Mouse (Mus musculus): ENCODE measurements around the gene Lyzl4.
"Not testable (repeated sequence)": the region's sequence is repeated elsewhere in the genome, so short reads cannot be mapped to it uniquely, and the experiment has no call there.

Lyzl4 gene

GRCm38 (mm10) chr9:121600201-121600860 is 41.6 kb downstream of the Lyzl4 start:
- no peak for DNase-seq

GRCm38 (mm10) chr9:121599551-121599950 is 42.3 kb downstream of the Lyzl4 start:
- peak; percentile 45 to 58 for DNase-seq

DNA sequence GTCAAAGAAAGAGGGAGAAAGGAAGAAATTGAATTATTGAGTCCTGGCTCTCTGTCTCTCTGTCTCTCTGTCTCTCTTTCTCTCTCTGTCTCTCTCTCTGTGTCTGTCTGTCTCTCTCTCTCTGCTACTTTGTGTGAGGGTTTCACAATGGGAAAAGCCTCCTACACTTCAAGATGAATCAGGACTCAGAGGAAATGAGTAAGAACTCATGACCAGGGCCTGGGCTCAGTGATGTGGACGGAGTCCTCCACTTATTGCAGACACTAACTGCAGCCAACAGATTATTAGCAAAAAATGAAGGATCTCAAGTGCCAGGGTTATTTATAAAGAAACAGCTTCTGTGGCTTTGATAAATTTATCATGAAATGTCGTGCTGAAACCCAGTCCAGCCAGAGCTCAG is 43.8 kb downstream of the Lyzl4 start:
- DNase-seq = no peak

- no peak for DNase-seq
Measured at GRCm38 (mm10) chr9:121594771-121595170, 47.1 kb downstream of the Lyzl4 start.

- DNase-seq = not testable (repeated sequence)
Measured at GRCm38 (mm10) chr9:121593768-121594167, 48.1 kb downstream of the Lyzl4 start.

DNA sequence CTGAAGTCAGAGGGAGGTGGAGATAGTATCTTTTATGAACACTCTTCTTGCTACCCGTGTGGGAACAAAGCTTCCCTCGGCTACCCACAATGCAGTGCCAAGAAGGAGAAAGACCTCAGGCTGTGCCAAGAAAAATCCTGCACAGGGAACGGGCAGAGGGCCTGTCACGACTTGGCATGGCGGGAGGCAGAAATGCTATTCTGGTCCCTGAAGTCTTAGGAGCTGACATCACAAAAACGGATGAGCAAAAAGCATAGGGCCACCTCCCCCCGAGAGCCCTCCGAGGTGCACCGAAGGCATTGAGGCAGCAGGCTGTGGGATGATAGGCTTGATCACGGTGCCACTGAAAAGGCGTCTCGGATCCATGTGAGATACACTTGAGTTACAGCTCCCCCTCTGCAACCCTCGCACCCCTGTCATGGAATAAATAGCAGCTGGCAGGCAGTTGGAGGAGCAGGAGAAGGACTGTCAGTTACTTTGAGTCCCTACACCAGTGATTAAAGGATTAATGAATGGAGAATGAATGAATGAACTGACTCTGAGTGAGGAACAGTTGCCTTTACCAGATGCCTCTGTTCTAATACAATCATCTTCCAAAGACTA is 48.8 kb downstream of the Lyzl4 start:
- no peak for DNase-seq

DNA sequence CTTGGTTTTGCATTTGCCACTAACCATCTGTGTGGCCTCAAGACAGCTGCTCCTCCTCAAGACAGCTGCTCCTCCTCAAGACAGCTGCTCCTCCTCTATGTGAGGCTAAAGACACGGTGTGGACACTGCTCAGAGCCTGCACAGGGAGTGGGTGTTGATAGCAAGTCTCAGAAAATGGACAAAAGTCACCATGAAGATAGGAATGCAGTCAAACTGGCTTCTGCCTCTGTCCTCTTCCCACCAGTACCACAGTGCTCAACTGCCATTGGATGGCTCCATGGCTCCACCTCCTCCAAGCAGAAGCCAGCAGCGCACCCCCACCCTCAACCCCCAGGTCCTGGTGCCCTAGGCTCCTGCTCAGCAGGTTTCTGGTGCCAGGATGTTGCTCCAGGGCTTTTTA is 52.4 kb downstream of the Lyzl4 start:
- DNase-seq = no peak

GRCm38 (mm10) chr9:121574380-121574779 is 67.5 kb downstream of the Lyzl4 start:
- DNase-seq = no peak

DNA sequence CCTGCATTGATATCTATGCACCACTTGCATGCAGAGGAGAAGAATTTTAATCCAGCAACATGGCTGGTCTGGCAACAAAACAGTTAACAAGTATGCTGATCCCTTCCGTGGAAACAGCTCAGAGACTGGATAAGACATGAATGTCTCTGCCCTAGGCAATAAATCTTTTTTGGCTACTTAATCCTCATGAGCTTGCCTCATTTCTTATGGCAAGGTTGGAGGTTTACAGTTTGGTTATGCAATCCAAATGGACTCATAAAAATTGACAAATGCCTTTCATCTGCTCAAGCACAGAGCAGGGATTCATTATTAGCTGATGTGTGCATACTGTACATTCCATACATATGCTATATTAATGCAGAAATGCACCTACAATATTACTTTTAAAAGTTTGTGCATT is 73.4 kb downstream of the Lyzl4 start:
- DNase-seq = no peak

DNA sequence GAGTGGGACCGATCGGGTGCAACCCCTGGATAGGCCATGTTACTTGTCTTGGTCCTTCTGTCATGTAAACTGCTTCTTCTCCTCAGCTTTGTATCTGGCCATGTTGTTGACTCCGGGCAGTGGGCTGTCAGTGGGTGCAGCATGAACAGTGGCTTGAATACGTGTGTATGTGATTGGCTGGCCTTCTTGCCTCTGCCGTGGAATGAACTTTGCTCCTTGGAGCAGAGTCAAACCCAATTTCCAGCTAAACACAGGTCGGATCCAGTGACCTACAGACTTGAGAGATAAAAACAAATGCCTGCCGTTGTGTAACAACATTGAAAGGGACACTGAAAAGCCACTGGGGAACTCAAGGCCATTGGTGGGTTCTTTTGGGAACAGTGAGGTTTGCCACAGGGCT is 75.5 kb downstream of the Lyzl4 start:
- peak; percentile 52 to 56 for DNase-seq

DNA sequence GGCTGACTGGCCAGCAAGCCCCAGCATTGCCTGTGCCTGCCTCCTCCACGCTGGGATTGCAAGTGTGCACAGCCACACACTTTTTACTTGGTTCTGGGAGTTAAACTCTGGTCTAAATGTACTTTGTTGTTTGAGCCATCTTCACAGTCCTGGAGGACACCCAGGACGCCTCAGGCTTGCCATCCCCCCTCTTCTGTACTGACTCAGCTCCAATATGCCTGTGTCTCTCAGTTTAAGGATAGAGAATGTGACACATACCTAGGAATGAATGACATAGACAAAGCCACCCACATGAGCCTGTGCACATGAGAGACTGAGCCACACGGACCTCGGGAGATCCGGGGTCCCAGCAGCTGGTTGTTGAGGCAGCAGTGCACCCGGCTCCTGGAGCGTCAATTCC is 78.6 kb downstream of the Lyzl4 start:
- DNase-seq = no peak

GRCm38 (mm10) chr9:121560515-121560914 is 81.4 kb downstream of the Lyzl4 start:
- DNase-seq = no peak

- no peak for DNase-seq
Measured at GRCm38 (mm10) chr9:121558167-121558566, 83.7 kb downstream of the Lyzl4 start.

DNA sequence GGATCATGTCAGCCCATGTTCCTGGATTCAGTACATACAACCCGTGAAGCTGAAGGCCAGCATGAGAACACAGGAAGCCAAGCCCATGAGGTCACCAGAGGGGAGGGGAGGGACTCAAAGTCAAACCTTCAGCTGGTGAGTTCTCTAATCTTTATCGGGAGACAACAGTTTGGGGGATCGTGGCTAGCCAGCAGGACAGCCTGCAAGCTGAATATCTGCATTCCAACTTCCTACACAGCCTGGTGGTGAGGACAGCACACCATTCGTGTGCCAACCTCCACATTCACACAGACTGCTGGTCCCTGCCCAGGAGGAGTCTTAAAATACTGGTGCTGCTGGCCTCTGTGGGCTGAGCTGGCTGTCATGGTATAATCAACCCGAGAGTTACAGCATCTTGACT is 85.0 kb downstream of the Lyzl4 start:
- no peak for DNase-seq

DNA sequence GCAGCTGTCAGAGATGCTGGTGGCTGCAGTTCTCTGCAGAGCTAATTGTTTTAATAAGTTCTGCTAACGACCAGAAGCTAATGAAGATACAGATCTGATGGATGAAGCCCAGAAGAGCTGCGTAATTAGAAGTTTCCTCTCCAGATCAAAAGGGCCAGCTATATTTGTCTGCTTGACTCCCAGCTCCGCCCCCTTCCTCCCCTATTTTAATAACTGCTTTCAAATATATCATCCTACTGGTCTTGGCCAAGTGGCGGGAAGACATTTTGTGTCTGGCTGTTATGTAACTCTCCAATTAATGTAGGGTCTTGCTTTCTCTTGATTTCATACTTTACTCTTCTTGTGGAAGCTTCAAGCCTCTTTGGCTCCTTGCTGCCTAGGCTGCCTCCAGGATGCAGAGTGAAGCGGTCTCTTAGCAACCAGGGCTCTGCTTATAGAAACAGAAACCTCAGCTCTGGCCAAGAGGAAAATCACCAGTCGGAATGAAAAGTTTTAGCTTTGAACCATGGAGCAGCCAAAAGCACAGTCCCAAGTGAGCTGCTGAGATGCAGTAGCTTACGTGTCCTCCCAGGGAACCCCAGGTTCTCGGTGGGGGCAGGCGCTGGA is 86.4 kb downstream of the Lyzl4 start:
- peak; percentile 38 to 41 for DNase-seq

- no peak for DNase-seq
Measured at GRCm38 (mm10) chr9:121553643-121554042, 88.3 kb downstream of the Lyzl4 start.

DNA sequence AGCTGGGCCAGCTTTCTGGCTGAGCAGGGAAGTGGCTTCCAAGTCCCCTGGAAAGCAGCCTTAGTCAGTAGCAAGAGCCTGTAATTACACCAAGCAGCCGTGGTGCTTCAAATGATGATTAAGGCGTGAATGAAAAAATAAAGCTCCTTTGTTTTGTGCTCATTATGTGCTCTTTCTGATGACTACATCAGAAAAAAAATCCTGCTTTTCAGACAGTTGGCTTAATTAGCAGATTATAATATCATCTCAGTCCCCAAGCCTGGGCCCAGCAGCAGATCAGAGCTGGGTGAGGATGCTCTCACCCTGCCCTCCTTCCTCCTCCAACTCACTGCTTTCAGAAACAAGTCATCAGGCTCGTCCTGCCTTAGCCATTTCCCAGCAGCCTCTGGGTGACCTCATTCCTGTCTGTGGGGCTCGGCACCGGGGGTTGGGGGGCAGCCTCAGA is 91.5 kb downstream of the Lyzl4 start:
- no peak for DNase-seq

- no peak for DNase-seq
Measured at GRCm38 (mm10) chr9:121549444-121549843, 92.5 kb downstream of the Lyzl4 start.

DNA sequence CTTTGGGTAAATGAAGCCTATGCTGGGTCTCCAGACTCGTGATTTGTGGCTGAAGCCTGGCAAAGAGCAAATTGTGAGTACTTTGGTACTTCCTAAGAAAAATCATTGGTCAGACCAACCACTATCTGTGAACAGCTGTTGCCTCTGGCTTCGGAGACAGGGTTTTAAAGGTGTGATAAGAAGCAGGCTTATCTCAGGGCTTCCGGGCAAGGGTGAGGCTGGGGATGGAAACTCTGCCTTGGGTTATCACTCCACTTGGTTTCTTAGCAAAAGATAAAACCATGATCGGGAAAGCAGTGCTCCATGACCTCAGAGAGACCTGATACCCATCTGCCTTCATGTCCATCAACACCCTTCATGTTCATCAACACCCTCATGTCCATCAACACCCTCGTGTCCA is 92.9 kb downstream of the Lyzl4 start:
- no peak for DNase-seq

DNA sequence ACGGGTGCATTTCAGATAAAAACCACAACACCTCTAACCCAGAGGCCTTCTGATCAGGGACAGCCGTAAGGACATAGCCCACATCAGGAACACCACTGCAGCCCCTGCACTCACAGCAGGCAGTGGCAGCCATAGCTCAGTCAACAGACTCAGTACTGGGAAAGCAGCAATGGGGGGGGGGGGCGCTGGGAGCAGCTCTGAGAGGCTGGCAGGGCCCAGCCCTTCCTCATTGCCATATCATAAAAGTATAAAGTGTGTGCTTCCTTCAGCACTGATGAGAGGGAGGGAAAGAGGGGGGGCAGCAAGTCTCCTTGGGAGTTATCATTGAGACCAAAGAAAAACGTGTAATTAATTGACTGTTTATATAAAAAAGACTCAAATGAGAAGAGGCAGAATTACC is 94.5 kb downstream of the Lyzl4 start:
- DNase-seq = no peak

DNA sequence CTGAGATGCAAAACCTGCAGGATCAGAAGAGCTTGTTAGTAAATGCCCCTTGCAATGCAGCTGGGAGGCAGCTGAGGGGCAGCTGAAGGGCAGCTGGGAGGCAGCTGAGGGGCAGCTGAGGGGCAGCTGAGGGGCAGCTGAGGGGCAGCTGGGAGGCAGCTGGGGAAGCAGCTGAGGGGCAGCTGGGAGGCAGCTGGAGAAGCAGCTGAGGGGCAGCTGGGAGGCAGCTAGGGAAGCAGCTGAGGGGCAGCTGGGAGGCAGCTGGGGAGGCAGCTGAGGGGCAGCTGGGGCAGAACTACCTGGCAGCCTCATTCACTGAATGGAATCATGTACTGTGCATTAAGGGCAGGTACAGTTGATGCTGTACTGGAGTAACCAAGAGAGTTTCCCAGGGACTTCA is 100.4 kb downstream of the Lyzl4 start:
- DNase-seq = no peak

DNA sequence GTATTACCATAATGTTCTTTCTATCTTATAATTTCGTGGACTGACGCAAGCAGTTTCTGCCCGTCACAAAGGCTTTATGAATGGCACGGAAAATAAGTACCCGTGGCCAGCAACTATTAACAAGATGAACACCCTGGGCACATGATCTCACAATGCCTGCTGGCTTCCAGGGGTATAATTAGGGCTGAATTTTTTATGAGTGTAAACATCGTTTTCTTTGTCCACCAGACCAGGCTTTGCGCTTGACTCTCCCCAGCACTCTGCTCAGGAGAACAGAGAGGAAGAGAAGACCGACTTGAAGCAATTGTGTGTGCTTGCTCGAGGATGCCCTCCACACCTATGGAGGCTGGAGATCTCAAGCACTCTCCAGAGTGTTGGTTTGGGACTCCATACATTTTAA is 109.3 kb downstream of the Lyzl4 start:
- no peak for DNase-seq

DNA sequence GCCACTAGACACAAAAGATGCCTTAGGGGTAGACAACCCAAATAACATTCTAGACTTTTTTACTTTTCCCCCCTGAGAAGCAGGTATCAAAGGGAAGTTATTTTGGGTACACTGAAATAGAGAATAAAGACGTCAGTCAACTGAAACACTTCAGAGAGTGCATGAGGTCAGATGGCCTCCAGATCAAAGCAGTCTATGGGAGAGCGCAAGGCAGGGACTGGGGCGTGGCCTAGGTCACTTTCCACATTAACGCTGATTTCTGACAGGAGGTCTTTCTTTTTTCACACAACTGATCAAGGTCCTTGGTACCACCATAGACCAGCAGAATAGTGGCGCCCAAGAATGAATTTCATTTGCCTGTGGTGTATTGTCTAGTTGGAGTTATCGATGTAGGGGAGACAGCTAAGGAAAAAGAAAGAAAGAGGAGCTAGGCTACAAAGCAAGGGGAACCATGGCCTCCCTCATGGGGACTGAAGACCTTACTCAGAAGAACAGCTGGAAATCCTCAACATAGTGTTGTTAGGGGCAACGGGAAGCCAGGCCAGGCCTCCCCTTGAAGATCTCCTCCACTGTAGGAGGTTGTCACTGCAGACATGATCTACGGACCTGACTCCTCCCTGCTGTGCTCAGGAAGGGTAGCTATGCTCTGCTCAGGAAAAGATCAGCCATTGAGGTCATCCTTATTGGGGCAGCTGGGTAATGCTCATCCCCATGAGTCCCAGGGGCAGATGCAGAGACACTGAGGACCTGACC is 113.1 kb downstream of the Lyzl4 start:
- no peak for DNase-seq
